Mouse (Mus musculus): ENCODE data around the gene Lrrc1.

The Lrrc1 gene

GRCm38 (mm10) chr9:77502171-77502547 is 42.5 kb downstream of the Lrrc1 start:
- DNase-seq (ENCODE audit: low read depth) = no peak

- DNase-seq (ENCODE audit: low read depth) = no peak
These were observed 45.6 kb downstream of the Lrrc1 start for GRCm38 (mm10) chr9:77499084-77499483.

GRCm38 (mm10) chr9:77498406-77498805 is 46.3 kb downstream of the Lrrc1 start:
- no peak for DNase-seq (ENCODE audit: low read depth)

- no peak for DNase-seq (ENCODE audit: low read depth)
These were observed 47.5 kb downstream of the Lrrc1 start for GRCm38 (mm10) chr9:77497173-77497572.

- DNase-seq (ENCODE audit: low read depth) = no peak
These were observed 48.1 kb downstream of the Lrrc1 start for GRCm38 (mm10) chr9:77496540-77497062.

- no peak for DNase-seq (ENCODE audit: low read depth)
These were observed 50.4 kb downstream of the Lrrc1 start for GRCm38 (mm10) chr9:77494307-77494706.

GRCm38 (mm10) chr9:77488611-77489010 is 56.1 kb downstream of the Lrrc1 start:
- no peak for DNase-seq (ENCODE audit: low read depth)

- DNase-seq (ENCODE audit: low read depth) = no peak
These were observed 57.2 kb downstream of the Lrrc1 start for GRCm38 (mm10) chr9:77487427-77487826.

- no peak for DNase-seq (ENCODE audit: low read depth)
These were observed 58.8 kb downstream of the Lrrc1 start for GRCm38 (mm10) chr9:77485915-77486314.

- DNase-seq (ENCODE audit: low read depth) = no peak
These were observed 59.9 kb downstream of the Lrrc1 start for GRCm38 (mm10) chr9:77484751-77485150.

GRCm38 (mm10) chr9:77483559-77483958 is 61.1 kb downstream of the Lrrc1 start:
- no peak for DNase-seq (ENCODE audit: low read depth)

GRCm38 (mm10) chr9:77482281-77482680 is 62.4 kb downstream of the Lrrc1 start:
- no peak for DNase-seq (ENCODE audit: low read depth)

GRCm38 (mm10) chr9:77481380-77481779 is 63.3 kb downstream of the Lrrc1 start:
- no peak for DNase-seq (ENCODE audit: low read depth)

- no peak for DNase-seq (ENCODE audit: low read depth)
These were observed 63.9 kb downstream of the Lrrc1 start for GRCm38 (mm10) chr9:77480574-77481319.

GRCm38 (mm10) chr9:77480001-77480400 is 64.7 kb downstream of the Lrrc1 start:
- DNase-seq (ENCODE audit: low read depth) = no peak

- DNase-seq (ENCODE audit: low read depth) = no peak
These were observed 66.3 kb downstream of the Lrrc1 start for GRCm38 (mm10) chr9:77478166-77478920.

- DNase-seq (ENCODE audit: low read depth) = no peak
These were observed 70.1 kb downstream of the Lrrc1 start for GRCm38 (mm10) chr9:77474535-77474934.

- DNase-seq (ENCODE audit: low read depth) = no peak
These were observed 72.1 kb downstream of the Lrrc1 start for GRCm38 (mm10) chr9:77472557-77472956.

GRCm38 (mm10) chr9:77471646-77472220 is 72.9 kb downstream of the Lrrc1 start:
- DNase-seq (ENCODE audit: low read depth) = no peak

GRCm38 (mm10) chr9:77469791-77470607 is 74.7 kb downstream of the Lrrc1 start:
- no peak for DNase-seq (ENCODE audit: low read depth)

GRCm38 (mm10) chr9:77466926-77467325 is 77.7 kb downstream of the Lrrc1 start:
- no peak for DNase-seq (ENCODE audit: low read depth)

GRCm38 (mm10) chr9:77465401-77465800 is 79.3 kb downstream of the Lrrc1 start:
- DNase-seq (ENCODE audit: low read depth) = no peak

All from fibroblast of lung, adult 2 months (primary cell).